Mouse (Mus musculus): ENCODE measurements around the gene Nrd1. TPM values are rescaled to one million over a fixed set of nuclear protein-coding genes. Genes with fewer than 3 reads are reported as not detected.

The Nrd1 gene
- polyA plus RNA-seq (2014; fragmentation: Illumina TruSeq; extraction: RNeasy Lipid Tissue Mini Kit (QIAGEN cat#74804); ENCODE audit: insufficient read depth, low read depth, low replicate concordance) = 51.8 TPM

DNA sequence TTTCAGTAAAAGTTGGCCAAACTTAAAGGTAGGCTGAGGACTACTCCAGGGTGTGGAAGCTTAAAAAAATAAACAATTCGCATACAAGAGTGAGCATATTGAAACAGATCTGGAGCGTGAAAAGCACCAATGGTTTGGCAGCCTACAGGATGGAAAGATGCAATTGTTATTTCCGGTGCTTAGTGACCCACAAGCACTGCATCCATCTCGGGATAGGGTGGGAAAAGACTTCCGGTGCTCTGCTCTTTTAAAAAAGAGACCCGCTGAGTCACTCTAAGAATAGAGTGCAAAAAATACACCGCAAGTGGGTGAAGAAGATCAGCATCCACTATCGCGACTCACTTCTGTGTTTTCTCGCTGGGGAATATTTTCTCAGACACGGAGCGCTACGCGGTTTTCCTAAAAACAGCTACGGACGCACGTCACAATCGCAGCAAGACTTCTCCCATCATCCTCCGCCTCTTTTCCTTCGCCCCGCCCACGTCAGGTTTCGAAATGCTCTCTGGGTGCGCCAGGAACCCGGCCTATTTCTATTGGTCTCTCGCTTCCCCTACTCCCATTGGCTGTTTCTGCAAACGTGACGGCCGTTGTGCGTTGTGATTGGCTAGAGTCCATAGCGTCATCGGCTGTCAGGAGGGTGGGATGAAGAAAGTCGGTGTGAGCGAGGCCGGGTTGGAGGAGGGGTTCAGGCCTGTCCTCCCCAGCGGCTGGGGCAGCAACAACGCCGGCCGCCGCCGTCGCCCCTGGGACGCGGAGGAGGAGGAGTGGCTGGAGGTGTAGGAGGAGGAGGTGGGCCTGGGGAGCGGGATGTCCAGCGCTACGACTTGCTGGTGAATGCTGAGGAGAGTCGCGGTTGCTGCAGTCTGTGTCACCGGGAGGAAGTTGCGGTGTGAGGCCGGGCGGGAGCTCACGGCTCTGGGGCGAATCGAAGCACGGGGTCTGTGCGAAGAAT is at the start of gene Nrd1:
Nrd1 (plus strand) TSS at position 657 of the 952 bp plus-strand sequence.

Other genes with a start within 250 kb of the Nrd1 start
- 7.8 TPM for gene Zfyve9, start 219.9 kb upstream of the Nrd1 start, polyA plus RNA-seq (2014; fragmentation: Illumina TruSeq; extraction: RNeasy Lipid Tissue Mini Kit (QIAGEN cat#74804); ENCODE audit: insufficient read depth, low read depth, low replicate concordance)
- 72.7 TPM for gene Btf3l4, start 167.0 kb upstream of the Nrd1 start, polyA plus RNA-seq (2014; fragmentation: Illumina TruSeq; extraction: RNeasy Lipid Tissue Mini Kit (QIAGEN cat#74804); ENCODE audit: insufficient read depth, low read depth, low replicate concordance)
- gene Txndc12, start 166.1 kb upstream of the Nrd1 start, polyA plus RNA-seq (2014; fragmentation: Illumina TruSeq; extraction: RNeasy Lipid Tissue Mini Kit (QIAGEN cat#74804); ENCODE audit: insufficient read depth, low read depth, low replicate concordance) = 45.3 TPM
- gene Kti12, start 152.9 kb upstream of the Nrd1 start, polyA plus RNA-seq (2014; fragmentation: Illumina TruSeq; extraction: RNeasy Lipid Tissue Mini Kit (QIAGEN cat#74804); ENCODE audit: insufficient read depth, low read depth, low replicate concordance) = 18.8 TPM
- not detected for gene A730015C16Rik, start 152.0 kb upstream of the Nrd1 start, polyA plus RNA-seq (2014; fragmentation: Illumina TruSeq; extraction: RNeasy Lipid Tissue Mini Kit (QIAGEN cat#74804); ENCODE audit: insufficient read depth, low read depth, low replicate concordance)
- 0.72 TPM for gene Rab3b, start 121.6 kb upstream of the Nrd1 start, polyA plus RNA-seq (2014; fragmentation: Illumina TruSeq; extraction: RNeasy Lipid Tissue Mini Kit (QIAGEN cat#74804); ENCODE audit: insufficient read depth, low read depth, low replicate concordance)
- gene Osbpl9, start 201.6 kb downstream of the Nrd1 start, polyA plus RNA-seq (2014; fragmentation: Illumina TruSeq; extraction: RNeasy Lipid Tissue Mini Kit (QIAGEN cat#74804); ENCODE audit: insufficient read depth, low read depth, low replicate concordance) = 85.8 TPM
- not detected for gene Calr4, start 233.8 kb downstream of the Nrd1 start, polyA plus RNA-seq (2014; fragmentation: Illumina TruSeq; extraction: RNeasy Lipid Tissue Mini Kit (QIAGEN cat#74804); ENCODE audit: insufficient read depth, low read depth, low replicate concordance)

All from lung, adult 10 weeks (tissue).